Mouse (Mus musculus): ENCODE measurements around the gene Zfp580. TPM values are rescaled to one million over a fixed set of nuclear protein-coding genes. Genes with fewer than 3 reads are reported as not detected.

Gene Zfp580
- total RNA-seq, 2 experiments from 2014 or later: 43.1 to 44.0 TPM

- no peak for DNase-seq (ENCODE audit: extremely low spot score in 1 of 2, low spot score in 1 of 2)
Observed at GRCm38 (mm10) chr7:5031496-5031895, 19.8 kb upstream of the Zfp580 start.

GRCm38 (mm10) chr7:5033818-5034217 is 17.5 kb upstream of the Zfp580 start, which contains the start of gene 4632433K11Rik:
4632433K11Rik (plus strand) TSS chr7:5034118.
- DNase-seq (ENCODE audit: extremely low spot score in 1 of 2, low spot score in 1 of 2): no peak

GRCm38 (mm10) chr7:5035628-5036027 is 15.7 kb upstream of the Zfp580 start:
- DNase-seq (ENCODE audit: extremely low spot score in 1 of 2, low spot score in 1 of 2): no peak

GRCm38 (mm10) chr7:5036136-5036535 is 15.2 kb upstream of the Zfp580 start:
- no peak for DNase-seq (ENCODE audit: extremely low spot score in 1 of 2, low spot score in 1 of 2)

- DNase-seq (ENCODE audit: extremely low spot score in 1 of 2, low spot score in 1 of 2): no peak
Observed at GRCm38 (mm10) chr7:5037026-5037425, 14.3 kb upstream of the Zfp580 start.

- DNase-seq (ENCODE audit: extremely low spot score in 1 of 2, low spot score in 1 of 2): no peak
Observed at GRCm38 (mm10) chr7:5037467-5037866, 13.9 kb upstream of the Zfp580 start.

GRCm38 (mm10) chr7:5038109-5038732 is 13.1 kb upstream of the Zfp580 start, which contains the start of gene Zfp784:
Zfp784 (minus strand) TSS chr7:5038446.
- DNase-seq (ENCODE audit: extremely low spot score in 1 of 2, low spot score in 1 of 2): peak; percentile 80 to 96

GRCm38 (mm10) chr7:5038940-5039339 is 12.4 kb upstream of the Zfp580 start:
- no peak for DNase-seq (ENCODE audit: extremely low spot score in 1 of 2, low spot score in 1 of 2)

GRCm38 (mm10) chr7:5044981-5045380 is 6.4 kb upstream of the Zfp580 start:
- DNase-seq (ENCODE audit: extremely low spot score in 1 of 2, low spot score in 1 of 2): no peak

GRCm38 (mm10) chr7:5046112-5046511 is 5.2 kb upstream of the Zfp580 start:
- no peak for DNase-seq (ENCODE audit: extremely low spot score in 1 of 2, low spot score in 1 of 2)

- no peak for DNase-seq (ENCODE audit: extremely low spot score in 1 of 2, low spot score in 1 of 2)
Observed at GRCm38 (mm10) chr7:5047313-5047712, 4.0 kb upstream of the Zfp580 start.

- no peak for DNase-seq (ENCODE audit: extremely low spot score in 1 of 2, low spot score in 1 of 2)
Observed at GRCm38 (mm10) chr7:5052438-5052837, 1.1 kb downstream of the Zfp580 start.

GRCm38 (mm10) chr7:5052931-5053343 is 1.6 kb downstream of the Zfp580 start:
- no peak for DNase-seq (ENCODE audit: extremely low spot score in 1 of 2, low spot score in 1 of 2)

GRCm38 (mm10) chr7:5053456-5054179 is 2.3 kb downstream of the Zfp580 start:
- DNase-seq (ENCODE audit: extremely low spot score in 1 of 2, low spot score in 1 of 2): peak; percentile 56

- DNase-seq (ENCODE audit: extremely low spot score in 1 of 2, low spot score in 1 of 2): peak; percentile 61 to 77
Observed at GRCm38 (mm10) chr7:5056651-5057263, 5.4 kb downstream of the Zfp580 start.

GRCm38 (mm10) chr7:5057381-5057780 is 6.0 kb downstream of the Zfp580 start:
- no peak for DNase-seq (ENCODE audit: extremely low spot score in 1 of 2, low spot score in 1 of 2)

- DNase-seq (ENCODE audit: extremely low spot score in 1 of 2, low spot score in 1 of 2): no peak
Observed at GRCm38 (mm10) chr7:5057804-5058203, 6.5 kb downstream of the Zfp580 start.

- DNase-seq (ENCODE audit: extremely low spot score in 1 of 2, low spot score in 1 of 2): no peak
Observed at GRCm38 (mm10) chr7:5058631-5059030, 7.3 kb downstream of the Zfp580 start.

GRCm38 (mm10) chr7:5059421-5059820 is 8.1 kb downstream of the Zfp580 start:
- DNase-seq (ENCODE audit: extremely low spot score in 1 of 2, low spot score in 1 of 2): no peak

GRCm38 (mm10) chr7:5060239-5060731 is 8.9 kb downstream of the Zfp580 start:
- peak; percentile 52 to 58 for DNase-seq (ENCODE audit: extremely low spot score in 1 of 2, low spot score in 1 of 2)

Data from layer of hippocampus, postnatal 25 days (tissue).